Mouse (Mus musculus) cerebral cortex, adult 2 months (tissue): Measurements from ENCODE around the gene Snx21.

ENCODE experiments used
- WGBS: fragments of 180-500 bp; shearing (Covaris S2); methylation state at CpG from one replicate; pipeline ENCODE4 v1.1.7; 2018; 5-methylcytosine and 5-hydroxymethylcytosine counted together

Snx21 gene

DNA sequence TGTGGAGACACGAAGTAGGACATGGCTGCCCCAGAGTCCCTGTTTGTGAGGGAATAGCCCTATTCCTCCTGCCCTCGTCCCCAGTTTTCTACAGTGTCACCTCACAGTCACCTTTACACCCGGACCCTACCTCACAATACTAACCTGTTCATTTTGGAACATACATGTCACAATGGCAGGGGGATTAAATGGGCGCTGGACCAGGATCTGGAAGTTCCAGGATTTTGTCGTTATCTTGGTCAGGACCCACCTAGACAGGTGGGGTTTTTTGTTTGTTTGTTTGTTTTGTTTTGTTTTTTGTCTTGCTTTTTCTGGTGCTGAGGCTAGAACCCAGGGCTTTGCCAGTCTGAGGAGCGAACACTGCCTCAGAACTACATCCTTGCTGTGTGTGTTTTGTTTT, 42.8 kb downstream of the Snx21 start, which contains the start of gene Spata25:
Gene Spata25 (minus strand): TSS at position 101 of the 400 bp plus-strand sequence.
- WGBS: 89% methylated on average over 6 of the region's 6 CpGs

DNA sequence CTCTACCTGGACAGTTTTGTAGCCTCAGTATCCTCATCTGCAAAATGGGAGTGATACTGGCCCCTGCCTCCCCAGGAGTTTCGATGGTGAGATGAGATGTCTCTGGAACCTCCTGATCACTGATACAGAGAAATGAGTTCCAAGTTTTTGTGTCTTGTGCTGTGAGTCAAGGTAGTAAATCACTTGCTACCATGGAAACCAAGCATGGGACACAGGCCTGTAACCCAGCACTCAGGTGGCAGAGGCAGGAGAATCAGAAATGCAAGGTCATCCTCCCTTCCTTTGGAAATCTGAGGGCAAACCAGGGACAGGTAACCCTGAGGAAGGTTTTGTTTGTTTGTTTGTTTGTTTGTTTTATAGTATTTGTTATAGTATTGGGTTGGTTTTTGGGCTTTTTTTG, 43.5 kb downstream of the Snx21 start:
- 92% methylated on average over 1 of the region's 1 CpGs for WGBS

DNA sequence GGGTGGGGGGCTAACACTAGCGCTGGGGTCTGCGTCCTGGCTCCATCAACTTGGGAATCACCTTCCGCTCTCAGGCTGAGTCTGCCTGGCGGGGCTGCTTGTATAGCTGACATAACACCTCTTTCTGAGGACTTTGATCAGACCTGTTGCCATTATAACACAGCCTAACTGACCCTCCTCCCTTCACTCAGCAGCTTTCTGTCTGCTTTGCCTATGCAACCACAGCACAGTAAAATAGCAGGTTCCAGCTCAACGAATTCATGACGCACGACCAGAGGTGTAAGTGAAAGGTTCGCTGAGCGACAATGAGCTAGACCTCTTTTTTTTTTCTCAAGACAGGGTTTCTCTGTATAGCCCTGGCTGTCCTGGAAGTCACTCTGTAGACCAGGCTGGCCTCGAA, 45.4 kb downstream of the Snx21 start:
- WGBS: 92% methylated on average over 10 of the region's 10 CpGs

DNA sequence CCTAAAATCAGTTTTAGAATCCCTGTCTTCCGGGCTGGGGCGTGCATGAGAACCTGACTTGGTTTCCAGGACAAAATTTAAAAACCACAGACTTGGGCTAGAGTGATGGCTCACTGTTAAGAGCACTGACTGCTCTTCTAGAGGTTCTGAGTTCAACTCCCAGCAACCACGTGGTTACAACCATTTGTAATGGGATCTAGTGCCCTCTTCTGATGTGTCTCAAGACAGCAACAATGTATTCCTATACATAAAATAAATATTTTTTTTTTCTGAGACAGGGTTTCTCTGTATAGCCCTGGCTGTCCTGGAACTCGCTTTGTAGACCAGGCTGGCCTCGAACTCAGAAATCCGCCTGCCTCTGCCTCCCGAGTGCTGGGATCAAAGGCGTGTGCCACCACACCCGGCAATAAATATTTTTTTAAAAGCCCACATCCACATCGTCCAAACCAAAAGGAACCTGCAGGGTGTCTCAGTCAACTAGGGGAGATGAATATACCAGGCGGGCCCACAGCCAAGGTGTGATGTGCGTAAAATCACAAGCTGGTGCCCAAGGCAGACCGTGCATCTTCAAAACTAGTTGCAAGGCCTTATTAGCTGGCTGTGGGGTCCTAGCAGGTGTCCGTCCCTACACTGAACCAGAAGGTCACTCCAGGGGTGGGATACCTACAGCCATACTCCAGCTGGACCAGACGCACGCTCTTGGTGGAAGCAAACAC, 46.6 kb downstream of the Snx21 start:
- WGBS: 54% methylated on average over 16 of the region's 16 CpGs

DNA sequence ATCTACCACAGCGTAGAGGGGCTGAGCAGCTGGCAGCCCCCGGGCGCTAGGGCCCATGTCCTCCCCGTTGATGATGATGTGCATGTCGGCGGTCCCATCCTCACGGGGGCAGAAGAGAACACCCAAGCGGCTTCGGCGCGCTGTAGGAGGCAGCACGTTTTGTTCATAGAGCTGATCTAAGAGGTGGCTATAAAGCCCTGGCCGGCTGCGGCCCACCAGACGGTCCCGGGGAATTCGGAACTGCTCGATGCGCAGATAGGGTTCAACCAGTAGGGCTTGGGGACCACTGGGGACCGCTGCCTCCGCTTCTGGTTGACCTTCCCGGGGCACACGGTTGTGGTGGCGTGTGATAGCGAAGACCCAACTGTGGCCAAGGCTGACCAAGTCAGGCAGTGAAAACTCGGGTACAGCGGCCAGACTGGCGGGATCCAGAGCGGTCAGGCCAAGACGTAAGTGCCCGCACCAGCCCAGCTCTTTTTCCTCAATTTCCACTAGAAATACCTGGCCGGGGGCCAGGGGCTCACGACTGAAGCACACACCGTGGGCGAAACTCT, 47.2 kb downstream of the Snx21 start, which contains the start of gene Ctsa:
Gene Ctsa (plus strand): TSS at position 126 of the 554 bp plus-strand sequence.
- WGBS: under 1% methylated on average over 35 of the region's 35 CpGs

DNA sequence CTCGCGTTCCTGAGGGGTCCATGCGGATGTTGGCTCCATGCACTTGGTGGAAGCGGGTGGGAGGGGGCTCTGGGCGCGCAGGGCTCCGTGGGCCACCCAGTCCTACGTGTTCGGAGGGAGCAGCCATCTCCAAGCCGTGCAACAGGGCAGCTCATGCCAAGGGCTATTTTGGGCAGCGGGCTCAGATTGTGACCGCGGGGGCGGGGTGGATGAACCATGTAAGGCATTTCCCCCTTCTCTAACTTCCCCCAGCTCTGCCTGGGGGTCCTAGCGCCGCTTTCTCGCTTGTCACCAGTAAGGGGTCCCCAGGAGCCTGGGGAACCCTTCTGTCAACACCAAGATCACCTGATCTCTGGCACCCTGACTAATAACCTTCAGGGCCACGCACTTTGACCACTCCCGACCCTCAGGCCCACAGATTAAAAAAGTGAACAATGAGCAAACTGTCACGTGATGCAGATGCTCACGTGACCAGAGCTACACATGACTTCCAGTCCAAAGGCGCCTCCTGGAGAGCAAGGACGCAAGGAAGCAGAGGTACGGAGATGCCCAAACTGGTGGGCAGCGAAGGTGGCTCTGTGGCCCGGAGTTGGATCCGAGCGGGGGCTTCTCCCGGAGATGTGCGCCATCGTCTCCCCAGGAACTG, 47.8 kb downstream of the Snx21 start, which contains the start of gene Neurl2:
Gene Neurl2 (minus strand): TSS at position 143 of the 646 bp plus-strand sequence.
- WGBS: under 1% methylated on average over 31 of the region's 31 CpGs

DNA sequence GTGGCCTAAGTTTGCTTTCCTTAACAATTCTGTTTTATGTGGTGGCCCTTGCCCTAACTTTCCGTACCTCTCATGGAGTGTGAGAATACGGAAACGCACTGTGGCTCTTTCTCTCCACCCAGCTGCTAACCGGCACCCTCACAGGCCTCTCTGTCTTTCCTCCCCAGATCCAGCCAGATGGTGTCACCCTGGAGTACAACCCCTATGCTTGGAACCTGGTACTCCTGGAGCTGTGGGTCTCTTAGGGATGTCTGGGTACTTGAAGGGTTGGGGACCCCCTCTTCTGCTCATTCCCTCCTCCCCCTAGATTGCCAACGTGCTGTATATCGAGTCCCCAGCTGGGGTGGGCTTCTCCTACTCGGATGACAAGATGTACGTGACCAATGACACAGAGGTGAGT, 48.9 kb downstream of the Snx21 start:
- WGBS: 32% methylated on average over 8 of the region's 8 CpGs

DNA sequence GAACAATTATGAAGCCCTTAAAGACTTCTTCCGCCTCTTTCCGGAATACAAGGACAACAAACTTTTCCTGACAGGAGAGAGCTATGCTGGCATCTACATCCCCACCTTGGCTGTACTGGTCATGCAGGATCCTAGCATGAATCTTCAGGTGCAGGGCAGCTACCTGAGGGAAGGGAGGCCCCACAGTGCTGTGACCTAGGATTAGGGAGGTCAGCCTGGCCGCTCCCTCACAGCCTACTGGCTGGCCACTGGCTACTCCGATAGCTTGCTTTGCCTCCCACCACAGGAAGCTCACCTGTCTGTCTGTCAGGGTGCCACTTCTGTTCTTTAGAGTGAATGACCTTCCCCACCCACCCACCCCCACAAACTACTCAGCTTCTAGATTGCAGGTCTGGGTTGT, 49.5 kb downstream of the Snx21 start:
- WGBS: 92% methylated on average over 4 of the region's 4 CpGs
